Mouse (Mus musculus): ENCODE measurements around the gene Orm1.

Orm1 gene

DNA sequence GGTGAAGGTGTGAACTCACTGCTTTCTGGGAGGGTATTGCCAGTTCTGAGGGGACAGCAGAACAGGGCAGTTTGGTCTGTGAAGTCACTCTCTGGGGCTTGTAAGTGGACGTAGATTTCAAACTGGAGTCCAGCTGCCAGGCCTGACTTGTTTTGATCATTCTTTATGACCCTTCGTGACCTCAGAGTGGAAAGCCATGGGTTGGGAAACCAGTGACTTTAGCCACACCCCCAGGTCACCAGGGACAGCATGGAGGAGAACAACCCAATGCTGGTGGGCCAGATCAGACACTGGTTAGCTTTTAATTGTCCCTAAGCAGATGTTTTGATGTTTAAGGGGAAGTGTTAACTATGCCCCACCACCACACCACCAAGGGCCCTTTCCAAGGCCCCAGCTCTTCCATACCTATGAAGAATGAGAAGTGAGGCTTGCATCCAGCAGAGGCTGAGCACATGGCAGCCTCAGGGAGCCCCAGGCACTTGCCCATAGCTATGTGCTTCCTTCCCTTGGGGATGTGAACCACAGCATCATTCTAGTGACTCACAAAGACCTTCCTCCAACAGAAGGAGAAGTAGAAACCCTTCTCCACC is 12.7 kb downstream of the Orm1 start:
- DNase-seq: no peak

DNA sequence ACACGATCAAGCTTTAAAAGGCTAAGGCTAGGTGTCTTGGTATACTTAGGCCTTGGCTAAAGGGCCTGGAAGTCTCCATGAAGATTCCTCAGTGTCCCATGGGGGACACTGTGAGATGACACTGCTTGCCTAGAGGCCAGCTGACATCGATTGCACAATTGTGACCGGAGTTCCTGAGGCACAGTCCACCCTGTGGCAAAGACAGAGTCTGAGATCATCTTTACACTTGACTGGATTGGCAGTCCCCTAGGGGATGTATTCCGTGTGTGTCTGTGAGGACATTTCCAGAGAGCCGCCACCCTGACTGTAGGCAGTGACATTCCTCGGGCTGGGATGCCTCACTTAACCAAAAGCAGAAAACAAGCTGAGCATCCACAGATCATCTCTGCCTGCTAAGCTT is 15.5 kb downstream of the Orm1 start:
- DNase-seq: no peak

DNA sequence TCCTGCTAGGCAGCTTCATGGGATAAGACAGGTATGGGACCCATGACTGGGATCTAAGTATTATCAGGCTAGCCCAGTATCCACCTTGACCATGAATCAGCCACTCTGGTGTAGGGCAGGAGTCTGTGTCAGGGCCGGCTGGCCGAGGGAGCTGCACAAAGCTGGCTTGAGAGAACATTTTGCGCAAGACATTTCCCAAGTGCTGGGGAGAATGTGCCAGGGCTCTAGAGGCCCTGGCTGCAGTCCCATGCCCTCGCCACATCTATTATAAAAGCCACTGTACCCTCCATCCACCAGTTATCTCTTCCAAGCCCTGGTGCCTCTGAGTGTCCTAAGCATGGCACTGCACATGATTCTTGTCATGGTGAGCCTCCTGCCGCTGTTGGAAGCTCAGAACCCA is 17.8 kb downstream of the Orm1 start, which contains the start of gene Orm2:
Gene Orm2 (plus strand): TSS at position 300 of the 400 bp plus-strand sequence.
- no peak for DNase-seq

- peak; percentile 81 to 93 for DNase-seq
These were observed 24.2 kb downstream of the Orm1 start for GRCm38 (mm10) chr4:63368577-63368976.

DNA sequence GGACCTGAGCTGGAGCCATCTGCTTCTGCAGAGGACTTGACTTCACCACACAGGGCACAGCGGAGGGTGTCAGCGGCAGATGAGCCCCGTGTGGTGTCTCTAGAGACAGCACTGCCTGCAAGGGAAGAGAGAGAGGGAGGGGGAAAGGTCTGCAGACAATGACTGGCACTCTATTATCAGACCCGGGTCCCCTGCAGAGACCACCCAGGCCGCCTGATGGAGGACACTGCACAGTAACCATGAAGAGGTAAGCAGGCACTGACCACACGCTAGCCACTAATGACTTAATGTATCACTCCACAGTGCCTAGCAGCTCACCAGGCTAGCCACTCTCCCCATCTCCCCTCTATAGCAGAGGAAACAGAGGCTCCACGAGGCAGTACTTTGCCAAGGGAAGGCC is 26.5 kb downstream of the Orm1 start:
- DNase-seq: no peak

GRCm38 (mm10) chr4:63371890-63372289 is 27.5 kb downstream of the Orm1 start:
- peak in 1 of 2 experiments; percentile 50 for DNase-seq

GRCm38 (mm10) chr4:63373404-63373803 is 29.0 kb downstream of the Orm1 start:
- DNase-seq: no peak

- DNase-seq: no peak
These were observed 30.0 kb downstream of the Orm1 start for GRCm38 (mm10) chr4:63374331-63374730.

DNA sequence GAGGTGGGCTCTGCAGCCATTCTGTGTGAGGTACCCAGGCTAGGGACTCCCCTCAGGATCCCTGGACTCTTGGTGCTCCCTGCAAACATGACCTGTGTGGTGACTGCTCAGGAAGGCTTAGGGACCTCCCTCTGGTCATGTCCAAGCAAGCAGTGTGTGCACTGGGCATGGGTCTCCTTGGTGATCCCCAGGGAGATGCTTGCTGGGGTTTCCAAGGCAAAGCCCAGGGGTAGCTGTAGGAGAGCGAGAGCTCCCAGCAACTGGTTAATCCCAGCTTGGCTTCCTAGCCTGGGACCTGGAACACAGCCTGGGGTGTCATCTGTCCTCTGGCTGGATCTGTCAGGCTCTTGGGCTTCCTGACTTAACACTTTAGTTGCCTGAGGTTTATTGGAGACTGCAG is 31.0 kb downstream of the Orm1 start:
- DNase-seq: no peak

DNA sequence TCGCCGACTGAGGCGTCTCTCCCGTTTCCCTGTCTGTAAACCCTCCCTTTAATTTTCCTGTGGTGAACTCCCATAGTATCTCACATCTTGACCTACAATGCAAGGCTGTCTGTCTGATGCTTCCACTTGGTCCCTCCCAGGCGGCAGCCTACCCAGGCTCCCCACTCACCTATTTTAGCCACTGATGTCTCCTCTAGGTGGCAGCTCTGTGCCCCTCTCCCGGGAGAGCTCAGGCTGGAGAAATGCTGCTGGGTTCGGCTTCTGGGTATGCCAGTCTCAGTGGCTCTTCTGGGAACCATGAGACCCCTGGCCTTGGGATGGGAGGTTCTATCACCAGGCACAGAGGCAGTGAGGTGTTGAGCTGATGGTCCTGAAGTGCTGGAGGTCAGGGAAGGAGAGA is 33.1 kb downstream of the Orm1 start:
- peak in 1 of 2 experiments; percentile 12 for DNase-seq

DNA sequence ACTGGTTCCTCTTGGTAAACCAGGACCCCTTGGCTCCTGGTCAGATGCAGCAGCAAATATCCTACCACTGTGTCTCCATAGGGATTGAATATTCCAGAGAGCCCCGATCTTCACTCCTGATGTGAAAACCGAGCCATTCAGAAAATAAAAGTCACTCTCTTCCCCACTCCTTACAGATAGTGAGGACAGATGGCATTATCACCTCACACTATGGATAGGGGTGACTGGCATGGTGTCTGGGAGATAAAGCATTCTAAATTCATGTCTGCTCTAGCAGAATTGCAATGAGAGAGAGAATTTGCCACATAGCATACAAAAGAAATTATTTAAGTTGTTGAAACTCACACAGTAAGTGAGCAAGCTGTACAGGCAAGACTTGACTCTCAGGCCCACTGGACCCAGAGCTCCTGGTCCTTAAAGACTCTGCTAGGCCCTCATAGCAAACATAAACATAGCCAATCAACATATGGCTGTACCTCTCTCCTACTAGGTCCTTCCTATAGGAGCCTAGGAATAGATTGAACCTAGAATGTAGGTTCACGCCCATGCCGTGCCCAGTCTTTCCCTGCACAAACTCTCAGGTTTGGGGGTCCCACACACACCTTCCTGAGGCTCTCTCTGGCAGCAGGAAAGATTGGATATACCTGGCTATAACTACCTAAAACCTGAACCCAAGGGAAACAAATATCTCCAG is 38.5 kb downstream of the Orm1 start:
- DNase-seq: no peak

- no peak for DNase-seq
These were observed 39.1 kb downstream of the Orm1 start for GRCm38 (mm10) chr4:63383474-63383873.

- DNase-seq: no peak
These were observed 39.9 kb downstream of the Orm1 start for GRCm38 (mm10) chr4:63384262-63384661.

DNA sequence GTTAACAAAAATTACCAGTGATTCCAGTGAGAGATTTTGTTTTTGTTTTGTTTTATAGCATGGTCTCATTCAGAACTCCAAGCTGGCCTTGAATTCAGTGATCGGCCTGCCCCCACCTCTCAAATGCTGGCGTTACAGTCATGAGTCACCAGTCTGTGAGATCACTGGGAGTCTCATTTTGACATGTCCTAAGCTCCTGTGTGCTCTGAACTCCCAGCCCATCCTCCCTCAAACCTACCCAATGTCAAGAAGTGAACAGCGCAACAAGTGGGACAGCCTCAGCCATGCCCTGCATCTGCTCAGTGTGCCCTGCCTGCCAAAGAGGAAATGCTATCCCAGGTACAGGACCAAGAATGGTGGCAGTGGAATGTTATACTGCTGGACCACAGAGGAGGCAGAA is 40.9 kb downstream of the Orm1 start:
- DNase-seq: no peak

- no peak for DNase-seq
These were observed 41.4 kb downstream of the Orm1 start for GRCm38 (mm10) chr4:63385784-63386183.

DNA sequence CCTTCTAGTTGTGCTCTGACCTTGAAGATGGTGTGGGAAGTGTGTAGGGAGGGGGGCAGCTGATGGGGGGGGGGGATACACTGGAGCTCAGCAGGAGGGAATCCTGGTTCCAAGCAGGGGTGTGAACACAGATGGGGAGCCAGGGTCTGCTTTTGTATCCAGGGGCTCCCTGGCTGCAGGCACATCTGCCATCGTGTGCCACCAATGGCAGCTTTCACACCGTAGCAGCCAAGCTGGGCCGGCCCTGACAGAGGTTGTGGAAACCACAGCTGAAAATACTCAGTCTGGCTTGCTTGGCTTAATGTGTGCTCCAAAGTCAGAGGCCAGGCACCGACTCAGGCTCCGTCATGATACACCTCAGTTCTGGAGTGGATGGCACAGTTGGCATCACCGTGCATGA is 43.7 kb downstream of the Orm1 start:
- DNase-seq: no peak

DNA sequence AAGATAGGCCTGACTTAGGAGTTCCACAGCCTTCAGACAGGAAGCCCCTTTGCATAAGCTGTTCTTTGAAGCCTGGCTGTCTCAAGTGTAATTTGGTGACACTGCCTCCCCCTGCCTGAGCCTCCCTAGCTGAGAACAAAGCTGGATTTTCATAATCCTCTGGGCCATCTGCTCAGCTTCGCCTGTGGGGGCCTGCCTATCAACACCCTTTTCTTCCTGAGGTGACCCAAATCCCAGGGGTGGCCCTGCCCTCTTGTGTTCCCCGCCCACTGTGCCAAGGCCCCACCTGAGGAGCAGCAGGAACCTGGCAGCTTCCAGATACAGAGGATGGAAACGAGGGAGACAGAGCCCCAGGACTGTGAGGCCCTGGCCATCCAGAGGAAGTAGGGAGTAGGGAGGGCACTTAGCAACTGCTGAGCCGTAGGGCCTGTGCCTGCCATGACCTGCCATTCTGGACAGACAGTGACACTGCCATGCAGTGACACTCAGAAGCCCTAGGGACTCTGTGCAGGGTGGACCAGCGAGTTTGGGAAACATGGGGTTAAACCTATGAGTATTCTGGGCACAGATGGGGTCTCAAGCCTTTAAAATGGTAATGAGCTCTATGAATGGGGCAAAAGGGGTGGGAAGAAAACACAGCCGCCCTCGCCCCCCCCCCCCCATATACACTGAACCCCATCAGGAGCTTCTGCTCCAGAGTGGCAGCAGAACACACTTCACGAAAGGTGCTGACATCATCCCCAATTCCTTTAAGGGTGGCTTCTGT is 44.9 kb downstream of the Orm1 start:
- DNase-seq: no peak

DNA sequence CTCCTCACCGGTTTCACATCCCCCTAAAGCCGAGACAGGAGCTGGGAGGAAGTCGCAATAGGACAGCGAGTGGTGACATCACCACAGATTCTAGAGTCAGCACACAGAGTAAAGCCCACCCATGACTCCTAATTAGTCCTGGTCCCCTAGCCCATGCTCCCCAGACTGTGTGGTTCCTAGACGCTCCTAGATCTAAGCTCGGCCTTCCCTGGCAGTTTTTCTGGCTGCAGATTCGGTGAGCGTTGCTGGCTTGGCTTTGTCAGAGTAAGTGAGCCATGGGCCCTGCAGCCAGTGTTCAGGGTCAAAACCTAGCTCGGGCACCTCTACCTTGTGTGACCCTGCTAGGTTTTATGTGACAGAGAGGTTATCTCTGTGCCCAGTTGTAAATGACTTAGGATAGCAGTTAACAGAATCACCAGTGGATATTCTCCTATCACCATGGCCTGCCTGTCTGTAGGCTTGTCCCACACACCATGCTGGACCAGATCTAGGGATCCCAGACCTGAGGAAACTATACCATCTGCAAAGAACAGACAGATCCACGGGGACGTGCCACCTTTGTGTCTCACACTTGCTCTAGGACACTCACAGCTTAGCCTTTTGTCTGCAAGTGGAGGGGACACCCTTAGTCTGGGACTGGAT is 45.6 kb downstream of the Orm1 start:
- no peak for DNase-seq

DNA sequence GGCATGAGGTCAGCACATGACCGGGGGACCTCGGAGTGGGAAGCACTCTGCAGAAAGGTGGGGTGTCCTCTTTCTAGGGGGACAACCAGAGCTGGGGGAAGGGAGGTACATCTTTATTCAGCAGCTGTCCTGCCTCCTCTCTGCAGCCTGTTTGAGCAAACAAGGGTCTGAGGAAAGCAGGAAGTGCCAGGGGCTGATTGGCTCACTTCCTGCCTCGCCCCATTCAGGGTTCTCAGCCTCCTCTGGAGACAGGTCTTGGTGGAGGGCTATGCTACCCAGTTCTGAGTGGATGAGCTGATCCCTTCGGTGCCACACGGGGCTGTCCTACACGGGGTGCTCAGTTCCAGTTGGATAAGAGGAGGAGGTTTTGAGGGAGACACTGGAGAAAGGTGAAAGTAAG is 47.0 kb downstream of the Orm1 start:
- no peak for DNase-seq
